12 mouse cellular contexts compared by ENCODE assay signal in genomic region chr5:148490391-148490790, GRCm38 (mm10).
DNase-seq lines count a peak whose midpoint lies in the region; ATAC-seq and TF ChIP-seq lines count a peak whose summit lies in the region.
"Had no signal": no experiment of that assay in that cellular context is flagged by ENCODE, and none has a peak within 500 bp of the region (broad histone marks: within the 10 kb centered on the region; RNA-seq: fewer than 3 reads in every experiment).

No protein-coding gene starts in this region.

- no peaks in the 10 kb centered on the region for H3K36me3 ChIP-seq in heart, postnatal 0 days (replicated peaks; ENCODE audit: control insufficient read depth, insufficient read depth, low read length)
- H3K36me3 ChIP-seq in heart, embryonic 10.5 days = no peaks in the 10 kb centered on the region
- no peaks in the 10 kb centered on the region for H3K36me3 ChIP-seq in limb, embryonic 12.5 days
- no peaks in the 10 kb centered on the region for H3K36me3 ChIP-seq in limb, embryonic 10.5 days
- no peaks in the 10 kb centered on the region for H3K36me3 ChIP-seq in limb, embryonic 14.5 days (ENCODE audit: control insufficient read depth, insufficient read depth, low read length)
- H3K36me3 ChIP-seq: embryonic facial prominence, embryonic 15.5 days had no signal

- no peak overlapping the region for H3K9ac ChIP-seq in heart, postnatal 0 days (replicated peaks; ENCODE audit: low read depth, low read length)
- no peak overlapping the region for H3K9ac ChIP-seq in limb, embryonic 12.5 days (replicated peaks)
- no peak overlapping the region for H3K9ac ChIP-seq in limb, embryonic 14.5 days (ENCODE audit: low read depth, low read length, severe bottlenecking)
- H3K9ac ChIP-seq: embryonic facial prominence, embryonic 15.5 days; liver, postnatal 0 days had no signal

- TF ChIP-seq CTCF in heart, postnatal 0 days (IDR thresholded peaks at IDR 0.05; ENCODE audit: low read depth) = no peak

- peak; percentile 45 to 54 for DNase-seq in cerebellum, postnatal 10 days
- DNase-seq in cerebellum, postnatal 4 days (ENCODE audit: low spot score in 2 of 2) = no peak
- DNase-seq in heart, postnatal 0 days (ENCODE audit: low spot score) = no peak
- DNase-seq in heart, embryonic 10.5 days (ENCODE audit: low spot score) = no peak
- DNase-seq in limb, embryonic 10.5 days (ENCODE audit: low spot score) = no peak
- DNase-seq in limb, embryonic 14.5 days (ENCODE audit: low spot score) = no peak
- DNase-seq: liver; liver, postnatal 0 days; thymus, adult 18-20 months had no signal

- no peaks in the 10 kb centered on the region for H3K9me3 ChIP-seq in heart, postnatal 0 days (replicated peaks; ENCODE audit: control insufficient read depth, low read length)
- H3K9me3 ChIP-seq in heart, embryonic 10.5 days = no peaks in the 10 kb centered on the region
- no peaks in the 10 kb centered on the region for H3K9me3 ChIP-seq in limb, embryonic 12.5 days
- H3K9me3 ChIP-seq in limb, embryonic 10.5 days (replicated peaks) = no peaks in the 10 kb centered on the region
- no peaks in the 10 kb centered on the region for H3K9me3 ChIP-seq in limb, embryonic 14.5 days (ENCODE audit: control insufficient read depth, low read length)
- H3K9me3 ChIP-seq: embryonic facial prominence, embryonic 15.5 days had no signal

- H3K4me2 ChIP-seq in heart, postnatal 0 days (ENCODE audit: low read depth, low read length) = peak overlapping the region; percentile 42; the same call in 1 of the 2 replicates
- H3K4me2 ChIP-seq in limb, embryonic 12.5 days = 0 out of 2 replicates have a peak overlapping the region, but pooled peaks have one; percentile 21
- H3K4me2 ChIP-seq in limb, embryonic 14.5 days (replicated peaks; ENCODE audit: low read depth, low read length, severe bottlenecking) = peak overlapping the region; percentile 39; the same call in 1 of the 2 replicates

- no peaks in the 10 kb centered on the region for H3K27me3 ChIP-seq in heart, postnatal 0 days (ENCODE audit: control insufficient read depth, insufficient read depth, low read length)
- H3K27me3 ChIP-seq in heart, embryonic 10.5 days (ENCODE audit: insufficient read depth, poor library complexity, severe bottlenecking) = no peaks in the 10 kb centered on the region
- H3K27me3 ChIP-seq in limb, embryonic 12.5 days = 0 out of 2 replicates have a peak, but pooled peaks cover 3% of the 10 kb centered on the region
- no peaks in the 10 kb centered on the region for H3K27me3 ChIP-seq in limb, embryonic 10.5 days (ENCODE audit: low read depth, poor library complexity, severe bottlenecking)
- no peaks in the 10 kb centered on the region for H3K27me3 ChIP-seq in limb, embryonic 14.5 days (ENCODE audit: control insufficient read depth, insufficient read depth, low read length)
- H3K27me3 ChIP-seq: embryonic facial prominence, embryonic 15.5 days had no signal

- TF ChIP-seq POLR2A in limb, embryonic 14.5 days (IDR thresholded peaks at IDR 0.05; ENCODE audit: borderline replicate concordance, extremely low read depth, insufficient read depth, insufficient read length) = no peak

- no peak overlapping the region for H3K4me3 ChIP-seq in heart, postnatal 0 days (ENCODE audit: low read depth, low read length)
- no peak overlapping the region for H3K4me3 ChIP-seq in heart, embryonic 10.5 days
- H3K4me3 ChIP-seq in limb, embryonic 12.5 days (replicated peaks) = no peak overlapping the region
- H3K4me3 ChIP-seq in limb, embryonic 10.5 days = no peak overlapping the region
- H3K4me3 ChIP-seq in limb, embryonic 14.5 days (replicated peaks; ENCODE audit: low read length) = no peak overlapping the region
- H3K4me3 ChIP-seq: embryonic facial prominence, embryonic 15.5 days had no signal

- peaks cover 12% of the 10 kb centered on the region; the same call in 1 of the 2 replicates for H3K4me1 ChIP-seq in heart, postnatal 0 days (ENCODE audit: control insufficient read depth, insufficient read depth)
- peaks cover 12% of the 10 kb centered on the region for H3K4me1 ChIP-seq in heart, embryonic 10.5 days
- H3K4me1 ChIP-seq in limb, embryonic 12.5 days (replicated peaks) = peaks cover 19% of the 10 kb centered on the region
- H3K4me1 ChIP-seq in limb, embryonic 10.5 days = peaks cover 21% of the 10 kb centered on the region
- H3K4me1 ChIP-seq in limb, embryonic 14.5 days (ENCODE audit: control insufficient read depth, insufficient read depth, low read length) = peaks cover 22% of the 10 kb centered on the region

- no peak for TF ChIP-seq EP300 in heart, postnatal 0 days (IDR thresholded peaks at IDR 0.05; ENCODE audit: low read depth)

- ATAC-seq in heart, postnatal 0 days (ENCODE audit: insufficient read depth, low read depth) = no peak
- no peak for ATAC-seq in limb, embryonic 12.5 days (ENCODE audit: insufficient number of reproducible peaks, insufficient read depth, low FRiP score, low TSS enrichment, low read depth)
- ATAC-seq in limb, embryonic 14.5 days (ENCODE audit: low FRiP score, low read depth) = no peak
- no peak for ATAC-seq in frontal cortex, adult (ENCODE audit: low TSS enrichment)
- ATAC-seq: liver, postnatal 0 days had no signal

- WGBS in heart, postnatal 0 days = 79% methylated on average over 3 of the region's 3 CpGs
- WGBS in heart, embryonic 10.5 days = 78% methylated on average over 3 of the region's 3 CpGs
- 76% methylated on average over 3 of the region's 3 CpGs for WGBS in limb, embryonic 12.5 days
- 70% methylated on average over 3 of the region's 3 CpGs for WGBS in limb, embryonic 10.5 days
- 67% methylated on average over 3 of the region's 3 CpGs for WGBS in limb, embryonic 14.5 days

- peak overlapping the region; percentile 61; the same call in 1 of the 2 replicates for H3K27ac ChIP-seq in heart, postnatal 0 days (ENCODE audit: low read depth)
- H3K27ac ChIP-seq in heart, embryonic 10.5 days = no peak overlapping the region
- H3K27ac ChIP-seq in limb, embryonic 12.5 days = no peak overlapping the region
- no peak overlapping the region for H3K27ac ChIP-seq in limb, embryonic 10.5 days
- H3K27ac ChIP-seq in limb, embryonic 14.5 days (replicated peaks; ENCODE audit: low read depth, low read length) = peak overlapping the region; percentile 67
- H3K27ac ChIP-seq: embryonic facial prominence, embryonic 15.5 days had no signal

Comparison
In these comparisons a context has a peak if more than half of its experiments do, and no peak if none do; other contexts are left out.
1. DNase-seq: peak in cerebellum, postnatal 10 days (2 of 2); none in cerebellum, postnatal 4 days (0 of 2), heart, postnatal 0 days (single experiment), heart, embryonic 10.5 days (single experiment), limb, embryonic 10.5 days (single experiment) and limb, embryonic 14.5 days (single experiment).
2. H3K27ac ChIP-seq: peak in heart, postnatal 0 days (single experiment) and limb, embryonic 14.5 days (single experiment); none in heart, embryonic 10.5 days (single experiment), limb, embryonic 12.5 days (single experiment) and limb, embryonic 10.5 days (single experiment).
3. Peak in every context shown above with its lines, with median percentiles within 50 percentile points of each other: H3K4me2 ChIP-seq.